Mouse (Mus musculus) megakaryocyte, adult 5-6 weeks (primary cell): ENCODE data around the gene Btc. TPM values are rescaled to one million over a fixed set of nuclear protein-coding genes. Genes with fewer than 3 reads are reported as not detected.

ENCODE experiments used
- ATAC-seq: 2 replicates; pipeline ENCODE4 v1.8.0; 2016; ENCODE audit warnings: mild to moderate bottlenecking, inconsistent platforms; ENCODE audit not compliant: poor library complexity, severe bottlenecking
- total RNA-seq, 2 experiments: library from RNA; stranded (forward) in 1 of 2; stranded (reverse) in 1 of 2; fragments of 153-499, 151-499 nt in 1 of 2; fragments of 221-1000, 200-1000 nt in 1 of 2; gene quantifications; 2 replicates each; pipeline versions ENCODE4 v1.2.3 to v1.2.4; 2015 to 2017

Gene Btc
- total RNA-seq, 2 experiments from 2014 or later: not detected

DNA sequence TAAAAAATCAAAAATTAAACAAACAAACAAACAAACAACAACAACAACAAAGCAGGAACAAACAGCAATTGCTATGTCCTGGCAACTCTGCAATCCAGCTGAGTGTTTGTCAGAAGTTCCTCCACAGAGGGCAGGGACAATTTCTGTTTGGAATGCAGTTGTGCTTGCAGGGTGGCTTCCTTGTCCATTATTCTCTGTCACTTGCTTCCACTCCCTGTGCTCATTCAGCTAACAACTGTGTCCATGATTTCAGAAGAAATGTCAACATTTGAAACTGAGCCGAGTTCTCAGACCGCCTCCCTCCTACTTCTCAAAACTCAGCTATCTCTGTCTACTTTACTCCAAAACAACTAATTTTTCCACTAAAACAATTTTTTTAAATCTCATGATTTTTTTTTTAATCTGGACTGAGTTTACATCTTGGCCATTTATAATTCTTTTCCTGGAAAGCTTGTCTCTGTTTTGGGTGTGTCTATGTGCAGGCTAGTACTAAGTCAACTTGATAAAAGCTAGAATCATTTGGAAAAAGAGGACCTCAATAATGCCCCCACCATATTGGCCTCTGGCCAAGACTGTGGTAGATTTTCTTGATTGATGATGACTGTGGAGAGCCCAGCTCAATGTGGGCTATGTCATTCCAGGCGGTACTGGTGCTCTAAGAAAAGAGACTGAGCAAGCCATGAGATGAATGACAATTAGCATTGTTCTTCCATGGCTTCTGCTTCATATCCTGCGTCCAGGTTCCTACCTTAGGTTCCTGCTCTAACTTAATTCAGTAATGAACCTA, 70.5 kb downstream of the Btc start:
- ATAC-seq: no peak

DNA sequence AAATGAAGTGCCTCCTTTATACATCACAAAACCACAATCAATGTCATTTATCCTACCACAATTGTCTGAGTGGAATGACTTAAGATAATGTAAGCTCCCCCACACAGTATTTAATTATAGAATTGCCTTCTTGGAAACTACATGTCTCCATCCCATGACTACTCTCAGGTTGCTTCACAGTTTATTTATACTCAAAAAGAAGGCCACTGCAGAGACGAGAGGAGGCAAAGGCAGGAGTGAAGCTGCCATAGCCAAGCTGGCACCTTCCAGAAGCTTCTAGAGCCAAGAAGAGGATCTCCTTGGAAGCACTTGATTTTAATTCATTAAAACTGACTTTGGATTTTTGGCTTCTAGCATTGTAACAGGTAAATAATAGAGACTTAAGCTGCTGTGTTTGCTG, 81.0 kb downstream of the Btc start:
- no peak for ATAC-seq

DNA sequence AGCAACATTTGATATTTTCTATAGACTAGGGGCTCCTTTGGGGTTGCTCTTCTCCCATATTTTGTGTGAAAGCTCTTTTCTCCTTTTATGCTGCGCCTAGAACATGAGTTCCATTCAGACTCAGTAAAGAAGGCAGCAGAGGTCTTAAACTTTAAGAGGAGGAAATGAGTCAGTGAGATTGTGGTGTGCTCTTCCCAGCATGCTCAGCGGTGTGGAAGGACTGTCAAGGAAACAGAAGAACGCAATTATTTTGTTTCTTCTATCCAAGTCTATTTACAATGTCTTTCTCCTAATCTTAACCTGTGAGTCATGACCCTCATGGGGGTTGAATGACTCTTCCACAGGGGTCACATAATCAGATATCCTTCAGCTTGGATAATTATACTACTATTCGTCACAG, 82.4 kb downstream of the Btc start:
- no peak for ATAC-seq

DNA sequence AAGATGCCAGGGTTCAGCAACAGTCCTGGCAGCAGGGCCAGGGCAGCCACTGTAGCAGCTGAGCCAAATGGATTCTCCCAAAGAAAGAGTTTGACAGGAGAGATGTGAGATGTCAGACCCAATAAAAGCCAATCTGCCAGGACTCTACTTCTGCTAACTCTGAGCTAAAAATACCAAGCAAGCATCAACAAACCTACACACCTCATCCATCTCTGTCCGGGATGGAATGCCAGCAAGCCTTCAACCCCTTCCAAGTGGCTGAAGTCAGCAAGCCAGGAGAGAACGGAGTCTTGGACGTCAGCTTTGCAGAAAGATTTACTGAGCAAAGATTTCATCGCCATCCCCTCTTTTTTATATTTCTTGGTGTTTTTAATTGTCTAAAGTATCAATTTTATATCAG, 88.8 kb downstream of the Btc start:
- no peak for ATAC-seq

GRCm38 (mm10) chr5:91311767-91312166, 91.0 kb downstream of the Btc start:
- no peak for ATAC-seq

DNA sequence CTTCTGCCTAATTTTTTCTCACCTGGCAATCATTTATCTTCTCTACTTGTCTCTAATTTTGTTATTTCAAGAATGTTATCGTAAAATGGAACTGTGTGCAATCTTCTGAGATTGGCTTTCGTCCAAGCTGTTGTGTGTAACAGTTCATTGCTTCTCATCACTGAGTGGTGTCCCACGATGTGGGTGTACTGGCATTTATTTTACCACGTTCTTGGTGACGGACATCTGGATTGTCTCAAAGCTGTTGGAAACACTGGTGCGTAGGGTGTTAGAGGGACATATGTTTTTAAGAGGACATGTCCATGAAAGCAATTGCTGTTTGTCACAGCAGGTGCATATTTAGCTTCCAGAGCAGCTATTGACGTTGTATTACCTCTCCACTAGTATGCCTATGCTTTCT, 94.2 kb downstream of the Btc start:
- ATAC-seq: no peak

DNA sequence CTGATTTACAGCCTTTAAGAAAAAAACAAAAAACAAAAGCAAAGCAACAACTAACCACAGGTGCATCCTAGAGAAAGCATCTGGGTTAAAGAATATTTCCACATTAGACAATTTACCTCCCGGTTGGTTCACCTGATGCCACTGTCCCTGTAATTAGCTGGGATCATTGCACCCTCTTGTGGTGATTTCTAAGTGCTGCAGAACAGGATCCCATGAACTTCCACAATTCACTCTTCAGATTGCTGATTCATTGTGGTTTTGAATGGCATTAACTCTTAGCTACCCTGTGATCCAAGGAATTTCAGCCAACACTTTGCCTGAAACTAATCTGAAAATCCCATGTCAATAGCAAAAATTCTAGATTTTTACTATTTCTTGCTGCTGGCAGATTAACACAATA, 94.9 kb downstream of the Btc start:
- peak; percentile 84 for ATAC-seq

Other genes with a start within 250 kb of the Btc start
- 0.07 and 0.11 TPM in 2 replicates for gene Parm1, start 114.6 kb upstream of the Btc start, total RNA-seq (2015)
- gene Parm1, start 114.6 kb upstream of the Btc start, total RNA-seq (2017): not detected in 2 replicates